Mouse (Mus musculus): ENCODE measurements around the gene Tnni3.

The Tnni3 gene

GRCm38 (mm10) chr7:4521231-4522003 is 2.6 kb downstream of the Tnni3 start:
- no peak for DNase-seq (ENCODE audit: low spot score in 2 of 2)

DNA sequence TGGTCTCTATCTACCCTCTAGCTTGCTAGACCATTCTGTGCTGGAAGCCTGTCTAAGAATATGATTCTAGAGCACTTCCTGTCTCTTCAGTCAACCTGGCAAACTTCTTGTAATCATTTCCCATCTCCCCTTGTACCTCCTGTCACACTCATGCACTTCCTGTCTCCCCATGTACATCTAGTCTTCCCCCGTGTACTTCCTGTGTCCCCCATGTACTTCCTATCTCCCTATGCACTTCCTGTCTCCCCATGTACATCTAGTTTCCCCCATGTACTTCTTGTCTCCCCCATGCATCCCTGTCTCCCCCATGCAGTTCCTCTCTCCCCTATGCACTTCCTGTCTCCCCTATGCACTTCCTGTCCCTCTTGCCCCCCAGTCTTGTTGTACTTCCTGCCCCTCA is 5.5 kb downstream of the Tnni3 start:
- DNase-seq (ENCODE audit: low spot score in 2 of 2), result no peak

GRCm38 (mm10) chr7:4516332-4517050 is 7.5 kb downstream of the Tnni3 start, which contains the start of gene Tnnt1:
TSS of gene Tnnt1 (minus strand) at chr7:4516382.
- no peak for DNase-seq (ENCODE audit: low spot score in 2 of 2)

- DNase-seq (ENCODE audit: low spot score in 2 of 2), result no peak
Observed at GRCm38 (mm10) chr7:4515853-4516252, 8.2 kb downstream of the Tnni3 start.

DNA sequence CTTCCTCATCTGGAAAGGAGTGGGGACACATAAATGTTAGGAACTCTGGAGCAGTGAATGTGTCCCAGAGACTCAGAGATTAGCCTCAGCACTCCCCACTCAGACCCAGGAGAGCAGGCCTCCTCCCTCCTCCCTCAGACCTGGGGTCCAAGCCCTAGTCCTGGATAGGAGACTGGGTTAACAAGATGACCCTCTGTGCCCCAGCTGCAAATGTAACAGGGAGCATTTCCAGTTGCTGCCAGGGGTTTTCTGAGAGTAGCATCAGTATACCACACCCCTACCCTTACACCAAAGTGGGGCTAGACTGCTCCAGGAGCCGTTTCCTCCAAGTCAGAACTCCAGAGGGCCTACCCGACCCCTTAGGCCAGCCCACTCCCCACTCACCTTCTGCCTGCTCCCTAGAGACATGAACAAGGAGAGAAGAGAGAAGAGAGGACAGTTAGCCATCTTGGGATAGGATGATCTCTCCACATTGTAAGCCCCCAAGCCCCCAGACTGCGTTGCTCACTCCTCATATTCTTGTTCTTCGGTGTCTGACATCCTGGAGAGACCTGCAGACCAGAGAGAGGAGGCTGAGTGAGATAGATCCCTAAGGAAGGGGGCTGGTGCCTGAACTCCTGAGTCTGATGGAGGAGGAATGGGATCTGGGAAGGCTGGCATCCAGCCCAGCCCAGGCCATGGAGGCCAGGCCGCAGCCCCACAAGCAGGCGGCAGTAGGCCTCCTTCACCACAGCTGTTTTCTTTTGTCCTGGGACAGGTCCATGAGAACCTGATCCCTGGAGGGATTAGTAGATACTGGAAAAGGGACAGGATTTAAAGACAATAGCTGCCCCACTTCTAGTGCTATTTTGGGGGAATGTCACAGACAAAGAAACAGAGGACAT is 10.0 kb downstream of the Tnni3 start:
- DNase-seq (ENCODE audit: low spot score in 2 of 2), result no peak

DNA sequence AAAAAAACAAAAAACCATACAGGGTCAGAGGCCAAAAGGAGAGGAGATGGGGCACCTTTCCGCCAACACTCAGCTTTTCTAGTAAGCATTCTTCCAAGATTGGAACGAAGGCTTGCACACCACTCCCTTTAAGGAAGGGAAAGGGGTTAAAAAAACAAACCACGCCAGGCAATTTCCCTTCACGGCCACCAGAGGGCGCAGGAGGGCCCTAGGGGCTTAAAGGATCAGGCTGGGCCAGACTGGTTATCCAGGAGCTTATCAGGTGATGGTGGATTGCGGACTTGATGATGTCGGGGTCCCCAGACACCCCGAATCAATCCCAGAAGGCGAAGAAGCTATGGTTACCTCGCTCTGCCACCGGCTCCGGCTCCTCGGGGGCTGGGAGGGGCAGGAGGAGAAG is 10.8 kb downstream of the Tnni3 start:
- DNase-seq (ENCODE audit: low spot score in 2 of 2), result no peak

DNA sequence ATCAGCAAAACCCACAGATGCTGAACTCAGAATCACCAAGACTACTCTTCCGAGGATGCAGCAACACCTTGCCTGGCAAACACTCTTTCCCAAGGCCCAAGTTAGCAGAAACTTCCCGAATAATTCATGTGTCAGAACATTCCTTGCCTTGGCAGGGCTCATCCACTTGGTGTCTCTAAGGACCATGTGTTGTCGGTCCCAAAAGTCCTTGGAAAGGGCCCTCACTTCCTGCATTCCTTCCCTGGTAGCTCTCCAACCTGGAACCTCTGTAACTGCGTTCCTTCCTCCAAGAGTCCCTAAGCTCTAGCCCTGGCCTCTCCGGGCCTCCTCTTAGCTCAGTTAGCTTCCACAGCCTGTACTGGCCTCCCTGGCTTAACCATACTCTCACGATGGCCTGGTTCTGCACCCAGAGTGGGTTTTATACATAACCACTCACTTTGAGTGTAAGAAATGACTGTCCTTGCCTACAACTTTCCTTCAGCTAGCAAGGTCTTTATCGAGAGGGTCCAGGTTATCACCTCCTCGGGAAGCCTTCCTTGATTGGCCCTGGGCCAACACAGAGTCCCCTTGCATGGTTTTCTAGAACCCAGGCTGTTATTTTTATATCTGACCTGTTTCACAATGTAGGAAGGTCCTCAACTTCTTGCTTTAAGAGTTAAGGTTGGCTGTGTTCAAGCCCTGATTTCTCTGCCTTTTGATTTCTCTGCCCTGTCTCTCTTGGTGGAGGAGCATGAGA is 12.4 kb downstream of the Tnni3 start:
- no peak for DNase-seq (ENCODE audit: low spot score in 2 of 2)

GRCm38 (mm10) chr7:4509863-4510608 is 14.0 kb downstream of the Tnni3 start:
- peak in 1 of 2 experiments; percentile 63 for DNase-seq (ENCODE audit: low spot score in 2 of 2)

DNA sequence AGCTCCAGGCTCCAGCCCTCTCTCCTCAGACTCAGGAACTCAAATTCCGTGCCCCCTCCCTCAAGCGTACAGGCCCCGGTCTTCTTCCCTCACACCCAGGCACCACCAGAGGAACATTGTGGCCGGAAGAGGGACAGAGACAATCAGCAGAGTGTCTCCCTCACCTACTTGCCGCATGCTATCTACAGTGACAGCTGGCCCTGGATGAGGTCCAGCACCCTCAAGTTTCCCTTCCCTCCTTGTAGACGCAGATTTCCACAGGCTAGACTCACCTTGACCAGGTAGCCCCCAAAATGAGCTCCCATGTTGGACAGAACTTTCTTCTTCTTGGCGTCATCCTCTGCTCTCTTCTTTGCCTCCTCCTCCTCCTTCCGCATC is 15.3 kb downstream of the Tnni3 start:
- no peak for DNase-seq (ENCODE audit: low spot score in 2 of 2)

DNA sequence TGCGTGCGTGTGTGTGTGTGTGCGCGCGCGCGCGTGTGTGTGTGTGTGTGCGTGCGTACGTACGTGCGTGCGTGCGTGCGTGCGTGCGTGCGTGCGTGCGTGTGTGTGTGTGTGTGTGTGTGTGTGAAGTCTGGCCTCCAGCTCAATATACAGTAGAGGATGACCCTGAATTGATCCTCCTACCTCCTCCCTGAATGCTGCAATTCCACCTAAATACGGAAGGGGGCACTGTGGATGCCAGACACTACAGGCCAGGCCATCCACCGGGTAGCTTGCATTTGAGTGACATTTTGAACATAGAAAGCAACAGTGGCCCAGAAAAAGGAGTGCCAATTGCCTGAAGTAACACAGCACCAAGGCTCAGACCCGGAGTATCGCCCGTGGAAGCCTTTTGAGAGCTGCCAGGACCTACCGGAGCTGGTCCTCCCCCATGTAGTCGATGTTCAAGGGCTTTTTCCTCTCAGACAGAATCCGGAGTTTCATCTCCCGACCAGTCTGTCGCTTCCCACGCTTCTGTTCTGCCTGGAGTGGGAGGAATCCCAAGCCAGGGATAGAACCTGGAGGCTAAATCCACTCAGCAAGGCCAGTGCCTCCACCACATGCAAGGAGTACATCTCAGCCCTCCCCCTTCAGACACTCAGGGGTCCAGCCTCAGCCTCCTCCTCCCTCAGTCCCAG is 15.8 kb downstream of the Tnni3 start:
- DNase-seq (ENCODE audit: low spot score in 2 of 2), result no peak

GRCm38 (mm10) chr7:4507220-4507619 is 16.8 kb downstream of the Tnni3 start:
- no peak for DNase-seq (ENCODE audit: low spot score in 2 of 2)

DNA sequence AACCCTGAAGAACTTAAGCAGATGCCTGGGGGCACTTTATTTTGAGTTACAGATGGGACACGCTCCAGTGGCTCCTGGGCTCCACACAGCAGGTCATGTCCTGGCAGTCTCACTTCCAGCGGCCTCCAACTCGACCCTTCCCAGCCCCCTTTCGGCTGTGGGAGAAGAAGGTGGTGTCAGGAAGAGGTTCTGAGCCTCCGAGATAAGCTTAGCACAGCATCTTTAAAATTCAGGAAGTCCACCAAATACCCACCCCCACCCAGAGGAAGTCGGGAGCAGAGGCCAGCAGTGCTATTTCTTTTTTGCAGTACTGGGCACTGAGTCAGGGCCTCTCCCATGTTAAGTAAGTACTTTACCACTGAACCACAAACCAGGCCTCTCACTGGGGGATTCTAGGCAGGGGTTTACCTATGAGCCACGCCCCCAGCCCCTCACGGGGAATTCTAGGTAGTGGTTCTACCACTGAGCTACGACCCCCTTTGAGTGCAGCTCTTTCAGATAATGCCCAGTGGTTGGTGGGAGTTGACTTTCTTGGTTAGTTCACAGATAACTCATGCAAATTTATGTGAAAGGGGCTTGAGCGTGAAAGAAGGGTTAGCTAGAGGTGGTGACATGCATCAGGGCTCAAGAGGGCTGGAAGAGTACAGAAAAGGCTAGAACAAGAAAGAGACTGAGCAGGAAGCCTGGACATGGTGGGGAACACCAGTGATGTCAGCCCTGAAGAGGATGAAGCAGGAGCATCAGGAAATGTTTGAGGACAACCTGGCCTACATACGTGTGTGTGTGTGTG is 19.2 kb downstream of the Tnni3 start:
- no peak for DNase-seq (ENCODE audit: low spot score in 2 of 2)

- no peak for DNase-seq (ENCODE audit: low spot score in 2 of 2)
Observed at GRCm38 (mm10) chr7:4503858-4504257, 20.2 kb downstream of the Tnni3 start.

DNA sequence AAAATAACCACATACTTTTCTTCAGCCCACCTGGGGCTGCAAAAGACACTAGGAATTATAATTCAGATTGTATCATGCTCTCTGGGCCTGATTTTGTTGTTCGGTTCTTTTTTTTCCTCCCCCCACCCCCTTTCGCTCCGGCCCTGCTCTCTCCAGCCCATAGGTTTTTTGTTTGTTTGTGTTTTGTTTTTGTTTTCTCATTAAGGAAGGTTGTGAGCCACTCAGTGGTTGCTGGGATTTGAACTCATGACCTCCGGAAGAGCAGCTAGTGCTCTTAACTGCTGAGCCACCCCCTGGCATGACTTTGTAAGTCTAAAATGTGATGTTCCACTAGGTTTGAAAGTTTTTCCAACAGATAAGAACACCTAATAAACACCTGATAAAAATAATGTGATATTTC is 20.9 kb downstream of the Tnni3 start:
- DNase-seq (ENCODE audit: low spot score in 2 of 2), result no peak

DNA sequence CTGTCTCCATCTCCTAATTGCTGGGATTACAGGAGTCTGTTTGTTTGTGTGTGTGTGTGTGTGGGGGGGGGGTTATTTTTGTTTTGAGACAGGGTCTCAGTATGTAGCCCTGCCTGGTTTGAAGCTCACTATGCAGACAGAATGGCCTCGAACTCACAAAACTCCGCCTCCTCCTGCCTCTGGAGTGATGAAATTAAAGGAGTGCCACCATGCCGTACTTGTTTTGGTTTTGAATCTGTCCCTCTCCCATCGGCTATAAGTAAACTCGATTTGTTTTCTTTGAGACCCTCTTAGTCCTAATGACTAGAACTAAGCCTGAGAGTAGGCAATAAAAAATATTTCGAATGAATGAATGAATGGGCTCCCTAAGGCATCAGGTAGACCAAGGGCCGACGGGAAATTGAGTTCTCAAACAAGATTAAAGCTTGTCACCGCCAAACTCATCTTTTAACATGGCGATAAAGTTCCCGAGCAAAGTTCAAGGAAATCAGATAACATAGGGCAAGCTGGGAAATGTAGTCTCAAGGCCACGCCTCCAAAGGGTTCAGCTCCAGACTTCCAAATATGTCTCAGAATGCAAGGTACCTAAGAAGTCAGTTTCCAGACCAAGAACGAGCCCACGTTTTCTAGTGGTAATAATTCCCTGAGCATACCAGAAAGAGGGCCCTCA is 21.5 kb downstream of the Tnni3 start:
- no peak for DNase-seq (ENCODE audit: low spot score in 2 of 2)

DNA sequence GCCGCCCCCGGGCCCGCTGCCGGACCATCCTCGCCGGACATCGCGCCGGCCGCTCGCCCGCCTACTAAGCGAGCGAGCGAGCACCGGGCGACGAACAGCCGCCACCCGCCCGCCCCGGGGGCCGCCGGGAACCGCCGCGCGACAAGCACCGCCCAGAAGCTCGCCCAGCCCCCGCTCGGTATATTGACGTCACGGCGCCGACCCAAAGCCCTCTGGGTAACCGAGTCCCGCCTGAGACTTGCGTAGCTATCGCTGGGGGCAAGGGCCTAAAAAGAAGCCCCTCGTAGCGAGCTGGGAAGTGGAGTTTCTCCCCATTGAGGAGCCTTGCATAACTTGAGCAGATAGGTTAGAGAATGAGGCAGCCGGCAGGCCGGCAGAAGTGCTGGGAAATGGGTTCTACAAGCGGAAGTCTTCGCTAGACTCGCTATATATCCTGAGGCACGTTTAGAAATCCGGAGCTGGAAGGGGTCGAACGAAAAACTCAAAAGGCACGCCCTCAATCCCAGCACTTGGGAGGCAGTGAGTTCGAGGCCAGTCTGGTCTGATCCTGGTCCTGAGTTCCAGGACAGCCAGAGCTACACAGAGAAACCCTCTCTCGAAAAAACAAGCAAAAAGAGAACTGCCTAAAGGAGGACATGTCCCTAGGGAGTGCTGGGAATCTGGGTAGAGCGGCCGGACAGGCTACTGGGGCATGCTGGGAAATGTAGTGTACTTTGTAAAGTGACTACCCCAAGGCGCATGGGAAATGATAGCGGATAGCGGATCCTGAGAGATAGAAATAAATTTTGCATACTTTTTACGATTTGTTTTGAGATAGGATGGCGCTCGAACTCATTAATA is 22.3 kb downstream of the Tnni3 start, which contains the start of gene Ppp1r12c:
TSS of gene Ppp1r12c (minus strand) at position 123 of the 840 bp plus-strand sequence.
- DNase-seq (ENCODE audit: low spot score in 2 of 2), result peak; percentile 90 to 96

- DNase-seq (ENCODE audit: low spot score in 2 of 2), result peak; percentile 43 to 61
Observed at GRCm38 (mm10) chr7:4500892-4501471, 23.0 kb downstream of the Tnni3 start.

All from frontal cortex, postnatal 10 days (tissue).